17 mouse cellular contexts compared by ENCODE assay signal in the genomic region with DNA sequence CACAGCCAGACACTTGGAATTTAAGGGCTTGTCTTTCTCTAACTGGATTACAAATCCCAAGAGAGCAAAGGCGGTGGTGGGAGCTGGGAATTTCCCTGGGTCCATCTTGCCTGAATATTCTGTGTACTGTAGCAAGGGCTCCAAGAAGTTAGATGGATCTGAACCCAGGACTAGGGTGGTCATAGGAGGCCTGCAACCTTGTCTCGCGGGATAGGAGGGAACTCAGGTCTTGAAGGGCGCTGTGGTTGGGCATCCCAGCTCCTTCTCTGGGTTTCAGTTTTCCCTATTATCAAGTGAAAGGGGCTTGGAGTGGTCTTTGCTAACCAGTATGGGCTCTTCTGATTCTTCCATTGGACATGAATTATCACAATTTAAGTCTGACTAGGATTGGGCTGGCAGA. TPM values are rescaled to one million over a fixed set of nuclear protein-coding genes. Genes with fewer than 3 reads are reported as not detected.
"Had no signal": no experiment of that assay in that cellular context is flagged by ENCODE, and none has a peak within 500 bp of the region (broad histone marks: within the 10 kb centered on the region; RNA-seq: fewer than 3 reads in every experiment).

No protein-coding gene starts in this region.

- H3K27me3 ChIP-seq: limb, embryonic 13.5 days; liver, embryonic 12.5 days; liver, embryonic 15.5 days; lung, embryonic 15.5 days; midbrain, embryonic 13.5 days had no signal

- H3K4me2 ChIP-seq: limb, embryonic 13.5 days; liver, embryonic 12.5 days; liver, embryonic 15.5 days; lung, embryonic 15.5 days; midbrain, embryonic 13.5 days had no signal

- ATAC-seq: liver, embryonic 12.5 days; midbrain, embryonic 13.5 days; midbrain, embryonic 16.5 days had no signal

- H3K9ac ChIP-seq: limb, embryonic 13.5 days; liver, embryonic 12.5 days; liver, embryonic 15.5 days; lung, embryonic 15.5 days; midbrain, embryonic 13.5 days had no signal

- H3K27ac ChIP-seq: layer of hippocampus, adult 2 months; limb, embryonic 13.5 days; liver, embryonic 12.5 days; liver, embryonic 15.5 days; lung, embryonic 15.5 days; macrophage; midbrain, embryonic 13.5 days; stomach, postnatal 0 days had no signal

- H3K36me3 ChIP-seq: liver, embryonic 12.5 days; liver, embryonic 15.5 days; midbrain, embryonic 13.5 days had no signal

- DNase-seq: layer of hippocampus, adult 9-11 months; liver; lung, postnatal 14 days; right cerebral cortex, adult 18-20 months; right cerebral cortex, postnatal 14 days; right cerebral cortex, postnatal 4 days; thymus, postnatal 25 days had no signal

- H3K9me3 ChIP-seq: limb, embryonic 10.5 days; limb, embryonic 13.5 days; liver, embryonic 12.5 days; liver, embryonic 15.5 days; lung, embryonic 15.5 days; midbrain, embryonic 13.5 days had no signal

- H3K4me3 ChIP-seq: layer of hippocampus, adult 2 months; limb, embryonic 10.5 days; limb, embryonic 13.5 days; liver, embryonic 12.5 days; liver, embryonic 15.5 days; lung, embryonic 15.5 days; midbrain, embryonic 13.5 days had no signal

RNA-seq across cellular contexts. Expression of a gene that starts 23.7 kb away (rescaled TPM):
- polyA plus RNA-seq: macrophage had no signal
